Mouse (Mus musculus): Measurements from ENCODE around the gene Nfil3.

Nfil3 gene

GRCm38 (mm10) chr13:52980951-52981421, at the start of gene Nfil3:
TSS of gene Nfil3 (minus strand) at chr13:52981073.
- DNase-seq (ENCODE audit: low read depth, low spot score) = peak; percentile 59

- DNase-seq (ENCODE audit: low read depth, low spot score) = no peak
Observed at GRCm38 (mm10) chr13:53024285-53024684, 43.4 kb upstream of the Nfil3 start.

- DNase-seq (ENCODE audit: low read depth, low spot score) = no peak
Observed at GRCm38 (mm10) chr13:53020282-53020681, 39.4 kb upstream of the Nfil3 start.

DNA sequence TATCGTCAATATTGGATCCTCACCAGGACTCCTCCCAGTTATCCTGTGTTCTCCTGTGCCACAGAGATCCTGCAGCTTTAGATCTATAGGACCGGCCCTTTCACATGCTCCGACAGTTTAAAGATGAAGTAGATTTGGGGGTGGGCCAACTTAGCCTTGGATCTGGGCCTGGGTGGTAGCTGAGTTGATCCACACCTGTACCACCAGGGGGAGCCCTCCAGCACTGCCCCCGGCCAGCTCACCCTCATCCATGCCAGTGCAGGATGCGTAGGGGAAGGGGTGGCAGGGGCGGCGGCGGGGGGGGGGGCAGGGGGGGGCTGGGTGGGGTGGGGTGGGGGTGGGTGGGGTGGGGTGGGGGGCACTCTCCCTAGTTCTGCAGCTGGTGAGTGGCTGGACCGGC, 38.7 kb upstream of the Nfil3 start:
- DNase-seq (ENCODE audit: low read depth, low spot score) = no peak

- no peak for DNase-seq (ENCODE audit: low read depth, low spot score)
Observed at GRCm38 (mm10) chr13:53018976-53019375, 38.1 kb upstream of the Nfil3 start.

DNA sequence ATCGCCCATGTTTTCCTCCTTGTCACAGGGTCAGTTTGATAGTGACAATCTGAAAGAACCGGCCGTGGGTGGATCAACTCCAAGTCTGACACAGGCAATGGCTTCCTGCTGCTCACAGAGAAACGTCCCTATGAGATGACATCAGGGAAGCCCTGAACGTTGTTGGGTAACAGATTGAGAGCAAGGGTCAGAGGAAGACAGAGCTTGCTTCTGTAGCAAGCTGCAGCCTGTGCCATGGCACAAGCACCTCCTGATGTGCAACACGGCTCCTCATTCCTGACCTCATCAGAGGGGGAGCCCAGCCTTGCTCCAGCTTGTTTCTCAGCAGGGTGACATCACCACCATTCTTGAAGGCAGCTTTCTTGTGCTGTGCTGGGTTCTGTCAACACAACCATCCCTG, 37.1 kb upstream of the Nfil3 start:
- no peak for DNase-seq (ENCODE audit: low read depth, low spot score)

DNA sequence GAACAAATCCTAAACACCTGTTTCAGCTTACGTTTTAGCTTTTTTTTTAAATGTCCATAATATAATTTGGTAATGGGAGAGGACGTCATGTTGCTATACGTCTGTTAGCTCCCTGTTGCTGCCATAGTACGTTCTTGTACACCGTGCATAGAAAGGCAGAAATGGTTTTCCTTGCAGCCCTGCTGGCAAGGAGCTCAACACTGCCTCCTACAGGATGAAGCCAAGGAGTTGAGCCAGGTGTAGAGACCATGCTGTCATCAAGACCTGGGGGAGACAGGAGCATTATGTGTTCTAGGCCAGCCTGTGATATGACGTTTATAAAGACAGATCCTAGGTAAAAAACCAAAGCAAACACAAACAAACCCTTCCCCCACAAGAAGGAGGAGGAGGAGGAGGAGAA, 36.2 kb upstream of the Nfil3 start:
- DNase-seq (ENCODE audit: low read depth, low spot score) = peak; percentile 16

DNA sequence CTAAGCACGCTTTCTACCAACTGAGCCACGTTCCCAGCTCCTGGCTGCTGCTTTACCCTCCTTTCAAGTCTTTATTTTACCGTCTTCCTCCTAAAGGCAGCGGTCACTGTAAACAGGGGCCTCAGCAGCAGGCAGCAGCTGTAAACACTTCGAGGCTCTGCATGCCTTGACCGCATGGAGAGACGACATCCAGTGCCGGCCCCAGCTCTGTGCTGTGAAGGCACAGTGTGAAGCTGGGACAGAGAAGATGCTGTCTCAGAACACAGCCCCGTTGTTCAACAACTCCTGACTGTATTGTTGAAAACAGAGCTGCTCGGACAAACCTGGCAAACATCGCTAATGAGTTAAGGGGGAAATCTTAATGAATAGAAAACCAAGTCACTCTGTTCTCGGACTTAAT, 30.6 kb upstream of the Nfil3 start:
- DNase-seq (ENCODE audit: low read depth, low spot score) = peak; percentile 41

GRCm38 (mm10) chr13:53008489-53009184, 27.8 kb upstream of the Nfil3 start:
- DNase-seq (ENCODE audit: low read depth, low spot score) = no peak

GRCm38 (mm10) chr13:53007781-53008180, 26.9 kb upstream of the Nfil3 start:
- no peak for DNase-seq (ENCODE audit: low read depth, low spot score)

DNA sequence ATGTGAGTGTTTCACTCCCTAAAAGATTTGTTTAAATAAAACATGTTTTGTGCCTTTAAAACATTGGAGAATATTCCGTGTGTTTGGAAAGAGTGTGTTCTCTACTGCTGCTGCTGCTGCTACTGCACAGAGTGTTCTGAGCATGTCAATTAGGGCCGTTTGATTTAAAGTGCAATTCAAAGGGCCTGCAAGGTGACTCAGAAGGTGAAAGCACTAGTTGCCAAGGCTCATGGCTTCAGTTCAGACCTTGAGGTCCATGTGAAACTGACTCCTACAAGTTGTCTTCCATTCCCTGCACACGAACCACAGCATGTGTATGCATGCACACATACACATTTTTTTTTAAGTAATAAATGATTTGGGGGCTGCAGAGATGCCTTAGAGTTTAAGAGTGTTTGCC, 22.4 kb upstream of the Nfil3 start:
- no peak for DNase-seq (ENCODE audit: low read depth, low spot score)

GRCm38 (mm10) chr13:53001511-53001935, 20.6 kb upstream of the Nfil3 start:
- no peak for DNase-seq (ENCODE audit: low read depth, low spot score)

- no peak for DNase-seq (ENCODE audit: low read depth, low spot score)
Observed at GRCm38 (mm10) chr13:53000481-53000880, 19.6 kb upstream of the Nfil3 start.

DNA sequence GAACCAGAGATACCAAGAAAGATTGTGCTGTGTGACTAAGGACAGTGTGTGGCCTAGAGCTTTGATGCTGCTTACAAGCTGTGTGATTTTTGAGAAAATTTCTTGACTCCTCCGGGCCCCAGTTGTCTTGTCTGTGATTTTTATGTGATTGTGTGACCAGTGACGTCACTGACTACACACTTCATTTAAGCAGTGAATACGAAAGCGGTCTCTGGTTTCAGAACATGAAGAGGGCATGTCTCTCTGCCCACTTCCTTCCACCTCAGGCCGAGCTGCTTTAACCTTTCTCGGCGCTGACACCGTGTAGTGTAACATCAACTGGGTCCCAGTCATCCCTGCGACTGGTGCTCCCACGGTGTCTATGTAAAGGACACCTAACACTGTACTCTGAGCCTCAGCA, 17.7 kb upstream of the Nfil3 start:
- no peak for DNase-seq (ENCODE audit: low read depth, low spot score)

DNA sequence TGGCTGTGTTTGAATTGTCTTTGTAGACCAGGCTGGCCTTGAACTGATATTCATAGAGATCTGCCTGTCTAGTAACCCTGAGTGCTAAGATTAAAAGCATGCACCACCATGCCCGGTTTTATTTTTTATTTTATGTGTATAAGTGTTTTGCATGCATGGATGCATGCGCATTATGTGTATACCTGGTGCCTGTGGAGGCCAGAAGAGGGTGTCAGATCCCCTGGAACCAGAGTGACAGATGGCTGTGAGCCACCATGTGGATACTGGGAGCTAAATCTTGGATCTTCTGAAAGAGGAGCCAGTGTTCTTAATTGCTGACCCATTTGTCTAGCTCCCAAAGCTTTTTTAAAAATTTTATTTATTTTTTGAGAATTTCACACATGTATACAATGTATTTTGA, 16.9 kb upstream of the Nfil3 start:
- no peak for DNase-seq (ENCODE audit: low read depth, low spot score)

DNA sequence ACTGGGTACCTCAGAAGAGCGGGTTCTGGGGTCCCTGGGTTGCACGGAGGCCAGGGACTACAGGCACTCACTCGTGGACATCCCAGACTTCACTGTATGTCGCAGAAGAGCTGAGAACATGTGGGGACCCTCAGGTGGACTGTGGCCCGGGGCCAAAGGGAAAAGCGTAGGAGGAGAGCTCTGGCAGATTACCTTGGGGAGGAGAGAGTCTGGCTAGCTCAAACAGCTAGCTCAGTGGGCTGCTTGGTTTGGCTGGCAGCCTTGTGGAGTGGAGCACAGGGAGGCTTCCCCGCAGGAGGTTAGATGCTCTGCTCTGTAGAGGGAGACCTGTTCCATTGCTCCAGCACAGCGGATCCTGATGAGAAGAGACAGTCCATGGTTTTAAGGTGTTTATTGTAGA, 15.3 kb upstream of the Nfil3 start:
- DNase-seq (ENCODE audit: low read depth, low spot score) = no peak

DNA sequence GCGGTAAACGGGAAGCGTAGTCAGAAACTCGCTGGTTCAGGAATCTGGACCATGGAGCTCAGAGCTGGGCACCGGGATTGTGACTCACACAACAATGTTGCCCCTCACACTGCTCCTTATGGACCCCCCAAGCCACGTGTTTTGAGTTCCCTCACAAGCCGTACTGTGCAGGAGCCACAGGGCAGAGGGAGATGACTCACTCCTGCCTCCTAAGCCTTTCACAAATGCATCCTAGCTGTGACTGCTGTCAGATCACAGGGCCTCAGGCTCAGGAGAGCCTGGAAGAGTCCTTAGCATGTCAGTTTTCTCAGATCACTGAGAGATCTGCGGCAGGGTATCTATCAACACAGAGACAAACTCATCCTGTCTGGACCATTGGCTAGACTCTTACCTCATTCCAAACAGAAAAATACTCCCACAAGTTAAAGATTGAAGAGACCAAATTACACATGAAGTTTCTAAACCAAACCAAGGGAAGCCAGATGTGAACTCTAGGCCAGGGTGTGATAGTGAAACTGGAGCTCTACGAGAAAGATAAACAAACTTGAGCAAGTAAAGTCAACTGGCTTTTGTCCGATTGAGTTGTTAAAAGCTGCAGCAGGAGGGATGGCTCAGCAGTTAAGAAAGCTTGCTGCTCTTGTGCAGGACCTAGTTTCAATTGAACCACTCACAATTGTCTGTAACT, 13.5 kb upstream of the Nfil3 start:
- DNase-seq (ENCODE audit: low read depth, low spot score) = no peak

- peak; percentile 49 for DNase-seq (ENCODE audit: low read depth, low spot score)
Observed at GRCm38 (mm10) chr13:52990139-52990538, 9.3 kb upstream of the Nfil3 start.

DNA sequence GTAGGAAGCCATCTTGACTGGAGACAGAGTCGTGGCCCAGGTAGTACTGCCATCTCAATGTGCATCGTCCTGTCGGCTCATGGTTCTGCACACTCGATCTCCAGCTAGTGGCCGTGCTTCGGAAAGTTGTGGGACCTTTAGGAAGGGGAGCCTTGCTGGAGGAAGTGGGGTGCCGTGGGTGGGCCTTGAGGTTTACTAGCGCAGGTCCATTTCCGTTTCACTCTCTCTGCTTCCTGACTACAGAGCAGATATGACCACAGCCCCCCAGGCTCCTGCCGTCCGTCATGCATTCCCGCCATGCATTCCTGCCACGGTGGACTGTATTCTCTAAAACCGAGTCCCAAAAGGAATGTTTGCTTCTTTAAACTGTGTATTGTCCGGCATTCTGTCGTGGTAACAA, 8.1 kb upstream of the Nfil3 start:
- DNase-seq (ENCODE audit: low read depth, low spot score) = no peak

- no peak for DNase-seq (ENCODE audit: low read depth, low spot score)
Observed at GRCm38 (mm10) chr13:52987880-52988279, 7.0 kb upstream of the Nfil3 start.

DNA sequence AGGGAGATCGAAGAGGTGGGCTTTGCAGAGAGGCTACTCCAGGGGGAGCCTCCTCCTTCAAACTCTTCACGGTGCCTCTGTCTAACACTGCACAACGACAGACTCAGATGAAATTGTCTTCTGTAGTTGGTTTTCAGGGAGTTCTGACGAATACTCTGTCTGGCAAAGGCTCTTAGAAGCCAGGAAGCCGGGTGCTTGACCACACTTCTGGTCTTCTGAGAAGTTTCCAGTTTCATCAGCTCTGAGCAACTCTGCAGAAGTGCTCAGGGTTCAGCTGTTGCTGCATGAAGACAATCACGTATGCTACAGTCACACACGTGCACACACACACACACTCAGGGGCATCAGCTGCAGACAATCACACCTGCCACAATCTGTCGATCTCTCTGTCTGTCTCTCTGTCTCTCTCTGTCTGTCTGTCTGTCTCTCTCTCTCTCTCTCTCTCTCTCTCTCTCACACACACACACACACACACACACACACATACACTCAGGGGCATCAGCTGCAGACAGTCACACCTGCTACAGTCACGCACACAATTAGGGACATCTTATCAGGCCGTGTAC, 5.4 kb upstream of the Nfil3 start:
- DNase-seq (ENCODE audit: low read depth, low spot score) = no peak

- DNase-seq (ENCODE audit: low read depth, low spot score) = no peak
Observed at GRCm38 (mm10) chr13:52985508-52986214, 4.8 kb upstream of the Nfil3 start.

Measured in forelimb bud, embryonic 11.5 days (tissue).